Mouse (Mus musculus) stomach, embryonic 14.5 days (tissue): ENCODE data around the gene Ffar3. TPM values are rescaled to one million over a fixed set of nuclear protein-coding genes. Genes with fewer than 3 reads are reported as not detected.
"Not testable (repeated sequence)": the region's sequence is repeated elsewhere in the genome, so short reads cannot be mapped to it uniquely, and the experiment has no call there.

Experiments used
- ATAC-seq: fragments of 200-750 bp; cut with Nextera tagmentation; 2 replicates; pipeline ENCODE4 v1.8.0; 2017; ENCODE audit warnings: low read depth, moderate TSS enrichment; ENCODE audit not compliant: insufficient number of reproducible peaks, insufficient read depth, low FRiP score
- H3K27ac ChIP-seq: fragments of 300-500 bp; sonication (generic); 2 replicates; pipeline ENCODE4 v1.5.1; 2014; ENCODE audit warnings: mild to moderate bottlenecking, low read length, moderate library complexity, mixed read lengths
- H3K27me3 ChIP-seq: fragments of 300-500 bp; sonication (generic); 2 replicates; pipeline ENCODE4 v1.6.1; 2014; ENCODE audit warnings: low read length, control low read depth, mixed read lengths; ENCODE audit not compliant: control insufficient read depth, insufficient read depth
- H3K36me3 ChIP-seq: fragments of 300-500 bp; sonication (generic); 2 replicates; pipeline ENCODE4 v1.6.1; 2014; ENCODE audit warnings: mild to moderate bottlenecking, control low read depth, low read length, moderate library complexity, mixed read lengths; ENCODE audit not compliant: control insufficient read depth, insufficient read depth
- H3K4me1 ChIP-seq: fragments of 300-500 bp; sonication (generic); 2 replicates; pipeline ENCODE4 v1.6.1; 2014; ENCODE audit warnings: low read length, control low read depth, mixed read lengths; ENCODE audit not compliant: control insufficient read depth, insufficient read depth
- H3K4me2 ChIP-seq: fragments of 300-500 bp; sonication (generic); replicated peaks from 2 replicates; pipeline ENCODE4 v1.6.1; 2014; ENCODE audit warnings: low read depth, low read length, control low read depth
- H3K4me3 ChIP-seq: fragments of 300-500 bp; sonication (generic); 2 replicates; pipeline ENCODE4 v1.5.1; 2014; ENCODE audit warnings: low read depth, low read length, control low read depth
- H3K9ac ChIP-seq: fragments of 300-500 bp; sonication (generic); replicated peaks from 2 replicates; pipeline ENCODE4 v1.6.1; 2014; ENCODE audit warnings: low read depth, mild to moderate bottlenecking, control low read depth, low read length, moderate library complexity, mixed read lengths
- H3K9me3 ChIP-seq: fragments of 300-500 bp; sonication (generic); 2 replicates; pipeline ENCODE4 v1.6.1; 2016; ENCODE audit warnings: low read depth, low read length, control low read depth; ENCODE audit not compliant: control insufficient read depth
- WGBS: fragments of 180-500 bp; shearing (Covaris S2); extraction: QIAGEN DNeasy Blood & Tissue Kit; methylation state at CpG from one replicate; pipeline ENCODE4 v1.1.7; 2014; 5-methylcytosine and 5-hydroxymethylcytosine counted together
- polyA plus RNA-seq: library from polyadenylated mRNA; unstranded; fragments of >200 nt; fragmentation: Nextera tagmentation; extraction: Ambion mirVana; gene quantifications from 2 replicates; pipeline ENCODE4 v1.2.1, GENCODE M21; 2014

Gene Ffar3
- polyA plus RNA-seq, 1 experiment from 2014 or later, result not detected

GRCm38 (mm10) chr7:30837277-30837676 lies 18.7 kb downstream of the Ffar3 start:
- H3K9ac ChIP-seq, result no peak overlapping the region
- H3K4me3 ChIP-seq, result no peak overlapping the region
- no peaks in the 10 kb centered on the region for H3K4me1 ChIP-seq
- H3K9me3 ChIP-seq, result no peaks in the 10 kb centered on the region
- no peaks in the 10 kb centered on the region for H3K27me3 ChIP-seq
- no peak overlapping the region for H3K27ac ChIP-seq
- H3K4me2 ChIP-seq, result no peak overlapping the region
- no peaks in the 10 kb centered on the region for H3K36me3 ChIP-seq
- no peak for ATAC-seq

- not testable (repeated sequence) for H3K9me3 ChIP-seq, H3K27ac ChIP-seq, H3K4me3 ChIP-seq, H3K27me3 ChIP-seq, H3K36me3 ChIP-seq, ATAC-seq, H3K9ac ChIP-seq, H3K4me2 ChIP-seq, H3K4me1 ChIP-seq
- WGBS, result 36% methylated on average over 5 of the region's 11 CpGs
Observed at GRCm38 (mm10) chr7:30832684-30833083, 23.3 kb downstream of the Ffar3 start.

GRCm38 (mm10) chr7:30832261-30832660 lies 23.7 kb downstream of the Ffar3 start:
- no peak overlapping the region for H3K27ac ChIP-seq
- no peaks in the 10 kb centered on the region for H3K27me3 ChIP-seq
- no peaks in the 10 kb centered on the region for H3K36me3 ChIP-seq
- 59% methylated on average over 17 of the region's 17 CpGs for WGBS
- no peaks in the 10 kb centered on the region for H3K4me1 ChIP-seq
- no peak overlapping the region for H3K4me2 ChIP-seq
- no peak overlapping the region for H3K4me3 ChIP-seq
- no peaks in the 10 kb centered on the region for H3K9me3 ChIP-seq
- ATAC-seq, result no peak
- H3K9ac ChIP-seq, result no peak overlapping the region

GRCm38 (mm10) chr7:30829428-30829827 lies 26.6 kb downstream of the Ffar3 start:
- H3K4me2 ChIP-seq, result no peak overlapping the region
- ATAC-seq, result no peak

GRCm38 (mm10) chr7:30828871-30829270 lies 27.1 kb downstream of the Ffar3 start:
- not testable (repeated sequence) for ATAC-seq, H3K4me1 ChIP-seq, H3K9me3 ChIP-seq

More at GRCm38 (mm10) chr7:30829428-30829827, 26.6 kb downstream of the Ffar3 start:
- no peaks in the 10 kb centered on the region for H3K9me3 ChIP-seq
- no peak overlapping the region for H3K4me3 ChIP-seq
- WGBS, result 71% methylated on average over 3 of the region's 3 CpGs
- no peaks in the 10 kb centered on the region for H3K4me1 ChIP-seq
- no peak overlapping the region for H3K27ac ChIP-seq
- no peaks in the 10 kb centered on the region for H3K36me3 ChIP-seq
- H3K27me3 ChIP-seq, result no peaks in the 10 kb centered on the region
- H3K9ac ChIP-seq, result no peak overlapping the region

GRCm38 (mm10) chr7:30826660-30827059 lies 29.3 kb downstream of the Ffar3 start:
- no peak overlapping the region for H3K4me3 ChIP-seq
- ATAC-seq, result no peak
- no peak overlapping the region for H3K9ac ChIP-seq
- H3K9me3 ChIP-seq, result no peaks in the 10 kb centered on the region
- no peak overlapping the region for H3K27ac ChIP-seq
- no peaks in the 10 kb centered on the region for H3K27me3 ChIP-seq
- H3K4me1 ChIP-seq, result no peaks in the 10 kb centered on the region
- H3K4me2 ChIP-seq, result no peak overlapping the region
- H3K36me3 ChIP-seq, result no peaks in the 10 kb centered on the region
- WGBS, result 91% methylated on average over 10 of the region's 10 CpGs

More at GRCm38 (mm10) chr7:30828871-30829270, 27.1 kb downstream of the Ffar3 start:
- not testable (repeated sequence) for H3K27ac ChIP-seq, H3K4me3 ChIP-seq, H3K27me3 ChIP-seq, H3K36me3 ChIP-seq, H3K4me2 ChIP-seq, H3K9ac ChIP-seq

- Histone ChIP-seq H3K9ac (no peak overlapping the region), H3K4me2 (no peak overlapping the region), H3K4me1 (peaks cover 9% of the 10 kb centered on the region; the same call in 1 of the 2 replicates), H3K36me3 (no peaks in the 10 kb centered on the region), H3K27ac (no peak overlapping the region), H3K4me3 (no peak overlapping the region), H3K27me3 (no peaks in the 10 kb centered on the region), H3K9me3 (no peaks in the 10 kb centered on the region)
- no peak for ATAC-seq
- 78% methylated on average over 3 of the region's 3 CpGs for WGBS
Observed at GRCm38 (mm10) chr7:30824306-30824705, 31.7 kb downstream of the Ffar3 start.

- Histone ChIP-seq H3K27me3 (no peaks in the 10 kb centered on the region), H3K9ac (no peak within 1 kb of the TSS), H3K9me3 (no peaks in the 10 kb centered on the region), H3K27ac (no peak within 1 kb of the TSS), H3K4me3 (no peak within 1 kb of the TSS), H3K4me2 (no peak within 1 kb of the TSS), H3K4me1 (peaks cover 9% of the 10 kb centered on the region; the same call in 1 of the 2 replicates), H3K36me3 (no peaks in the 10 kb centered on the region)
- 87% methylated on average over 18 of the region's 18 CpGs for WGBS
- ATAC-seq, result no peak
Observed at GRCm38 (mm10) chr7:30823675-30824074, 32.3 kb downstream of the Ffar3 start, which contains the start of gene Ffar2. TSS of gene Ffar2 (minus strand) at chr7:30823775.

- ATAC-seq, result no peak
- no peak overlapping the region for H3K4me3 ChIP-seq
- no peaks in the 10 kb centered on the region for H3K36me3 ChIP-seq
- H3K27me3 ChIP-seq, result no peaks in the 10 kb centered on the region
- WGBS, result 65% methylated on average over 5 of the region's 5 CpGs
- no peaks in the 10 kb centered on the region for H3K9me3 ChIP-seq
- no peak overlapping the region for H3K4me2 ChIP-seq
- H3K4me1 ChIP-seq, result peaks cover 9% of the 10 kb centered on the region; the same call in 1 of the 2 replicates
- no peak overlapping the region for H3K9ac ChIP-seq
- peak overlapping the region; percentile 52; the same call in 1 of the 2 replicates for H3K27ac ChIP-seq
Observed at GRCm38 (mm10) chr7:30821532-30821931, 34.4 kb downstream of the Ffar3 start.
